Mouse (Mus musculus): ENCODE results near the gene Stk32c. TPM values are rescaled to one million over a fixed set of nuclear protein-coding genes. Genes with fewer than 3 reads are reported as not detected.

Gene Stk32c
- total and polyA plus RNA-seq, 3 experiments, result 0.21 TPM; not detected in 2

DNA sequence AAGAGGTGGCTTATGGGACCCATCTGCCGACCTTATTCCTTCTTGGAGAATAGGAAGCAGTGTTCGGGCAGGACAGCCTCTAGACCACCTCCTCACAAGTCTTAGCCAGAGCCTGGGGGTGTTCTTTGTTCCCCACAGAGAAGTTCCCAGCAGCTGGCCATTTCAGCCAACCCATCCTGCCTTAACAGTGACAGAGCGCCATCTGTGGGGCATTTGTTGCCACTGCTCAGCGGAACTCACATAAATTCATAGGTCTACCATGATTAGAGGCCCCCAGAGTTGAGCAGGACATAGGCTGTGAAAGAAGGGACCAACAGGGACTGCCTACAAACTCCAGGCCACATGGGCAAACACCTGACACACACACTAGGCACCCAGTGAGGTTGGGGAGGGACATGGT lies 149.7 kb downstream of the Stk32c start:
- TF ChIP-seq RAD21 (IDR thresholded peaks at IDR 0.05; ENCODE audit: low read depth, low read length) (peak; percentile 9), CTCF (IDR thresholded peaks at IDR 0.05 in 2 of 3, conservative IDR thresholded peaks at IDR 0.05 in 1 of 3; ENCODE audit: control insufficient read depth in 1 of 3, insufficient read depth in 1 of 3, low read depth in 2 of 3, low read length in 3 of 3, poor library complexity in 1 of 3, severe bottlenecking in 1 of 3) (peak in 2 of 3 experiments; percentile 16 to 32; a peak in 2 of 6 replicates), ELF1 (IDR thresholded peaks at IDR 0.05; ENCODE audit: low read depth, low read length) (no peak)
- H3K36me3 ChIP-seq (ENCODE audit: control insufficient read depth in 1 of 2, insufficient read depth in 2 of 2, low read length in 2 of 2), result no peaks in the 10 kb centered on the region
- H3K4me1 ChIP-seq (ENCODE audit: control insufficient read depth in 1 of 2, insufficient read depth in 2 of 2, low read length in 2 of 2), result no peaks in the 10 kb centered on the region
- H3K4me3 ChIP-seq (ENCODE audit: control insufficient read depth in 1 of 2, insufficient read depth in 1 of 2, low read depth in 2 of 2, low read length in 2 of 2), result no peak overlapping the region
- H3K9me3 ChIP-seq (replicated peaks; ENCODE audit: insufficient read depth, low read length), result no peaks in the 10 kb centered on the region
- no peaks in the 10 kb centered on the region for H3K79me2 ChIP-seq (ENCODE audit: control insufficient read depth, insufficient read depth, low read length, poor library complexity)
- H3K9ac ChIP-seq (ENCODE audit: control insufficient read depth, low read depth, low read length, poor library complexity, severe bottlenecking), result no peak overlapping the region
- no peaks in the 10 kb centered on the region for H3K27me3 ChIP-seq (ENCODE audit: control insufficient read depth in 1 of 2, insufficient read depth in 2 of 2, low read length in 2 of 2)
- no peak overlapping the region for H3K27ac ChIP-seq (ENCODE audit: control insufficient read depth, low read depth, low read length)
- DNase-seq (ENCODE audit: low read depth, low spot score), result peak; percentile 2

Other genes starting within 250 kb of the Stk32c start
- not detected in 2 replicates for gene Dpysl4, start 127.3 kb downstream of the Stk32c start, total RNA-seq (2012; rRNA removed)
- not detected for gene Dpysl4, start 127.3 kb downstream of the Stk32c start, polyA plus RNA-seq (2012; ENCODE audit: insufficient read depth in 1 of 2, insufficient read length in 2 of 2, low read depth in 1 of 2, low replicate concordance in 2 of 2, missing spikeins in 1 of 2)
- gene Lrrc27, start 319 bp downstream of the Stk32c start, total RNA-seq (2012; rRNA removed), result 0.54 and 1.0 TPM in 2 replicates
- 1 to 10 TPM in 1 of 2 experiments, not detected in 1; 1.3 TPM for gene Lrrc27, start 319 bp downstream of the Stk32c start, polyA plus RNA-seq (2012; ENCODE audit: insufficient read depth in 1 of 2, insufficient read length in 2 of 2, low read depth in 1 of 2, low replicate concordance in 2 of 2, missing spikeins in 1 of 2)
- gene Pwwp2b, start 35.2 kb upstream of the Stk32c start, total RNA-seq (2012; rRNA removed), result 1.2 and 1.9 TPM in 2 replicates
- 1 to 10 TPM in 1 of 2 experiments, not detected in 1; 4.3 TPM for gene Pwwp2b, start 35.2 kb upstream of the Stk32c start, polyA plus RNA-seq (2012; ENCODE audit: insufficient read depth in 1 of 2, insufficient read length in 2 of 2, low read depth in 1 of 2, low replicate concordance in 2 of 2, missing spikeins in 1 of 2)
- 4.8 and 5.7 TPM in 2 replicates for gene Inpp5a, start 175.8 kb upstream of the Stk32c start, total RNA-seq (2012; rRNA removed)
- 10 to 100 TPM in 1 of 2 experiments, not detected in 1; 14.4 TPM for gene Inpp5a, start 175.8 kb upstream of the Stk32c start, polyA plus RNA-seq (2012; ENCODE audit: insufficient read depth in 1 of 2, insufficient read length in 2 of 2, low read depth in 1 of 2, low replicate concordance in 2 of 2, missing spikeins in 1 of 2)

Measured in MEL (cell line).